In the genomic region with DNA sequence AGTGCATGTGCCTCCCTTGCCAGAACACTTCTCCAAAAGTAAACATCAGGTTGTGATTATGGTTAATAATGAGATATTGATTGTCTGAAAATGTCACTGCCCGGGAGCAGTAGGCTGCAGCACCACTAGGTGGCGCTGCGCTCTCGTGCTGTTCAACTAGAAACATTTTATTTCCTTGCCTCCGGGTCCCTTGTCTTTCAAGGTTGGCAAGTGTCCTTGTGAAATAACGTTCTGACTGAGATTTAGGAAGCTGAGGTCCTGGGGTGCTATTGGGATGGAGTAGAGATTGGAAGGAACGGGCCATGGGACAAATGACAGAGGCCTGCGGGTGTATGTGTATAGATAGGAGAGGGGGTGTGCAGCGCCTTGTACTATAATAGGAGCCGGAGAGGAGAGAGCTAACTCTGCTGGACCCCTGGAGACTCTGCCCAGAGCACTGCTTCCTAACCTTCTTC, we compare ENCODE assay signal across 8 mouse cellular contexts. TPM values are rescaled to one million over a fixed set of nuclear protein-coding genes. Genes with fewer than 3 reads are reported as not detected.
A peak's percentile ranks its signal among the peaks of the same experiment; 100 is the strongest.
DNase-seq lines count a peak whose midpoint lies in the region; ATAC-seq and TF ChIP-seq lines count a peak whose summit lies in the region.

No protein-coding gene starts in this region.

- H3K9ac ChIP-seq in embryonic facial prominence, embryonic 14.5 days (ENCODE audit: low read depth, low read length): 0 out of 2 replicates have a peak overlapping the region, but pooled peaks have one; percentile 34

- intact Hi-C loops in gastrocnemius, postnatal 36 days (cut with DNase I): loop anchor here (2.0 to 5.0 kb wide), 2 partner anchors 66 to 607 kb away; no protein-coding TSS in a partner anchor

- peak overlapping the region; percentile 21; the same call in 1 of the 2 replicates for H3K4me2 ChIP-seq in embryonic facial prominence, embryonic 14.5 days (ENCODE audit: low read depth, low read length)

- ATAC-seq in embryonic facial prominence, embryonic 14.5 days (ENCODE audit: low read depth): no peak
- ATAC-seq in hematopoietic stem cell, adult 5-6 weeks (replicated peaks in 1 of 2; ENCODE audit: insufficient read depth in 1 of 2, low FRiP score in 2 of 2, low TSS enrichment in 1 of 2, low read depth in 1 of 2, poor library complexity in 2 of 2, severe bottlenecking in 2 of 2): peak; percentile 57 to 65; a peak in 1 of 4 replicates
- peak; percentile 66 for ATAC-seq in megakaryocyte, adult 5-6 weeks (ENCODE audit: poor library complexity, severe bottlenecking)

- WGBS in embryonic facial prominence, embryonic 14.5 days: 19% methylated on average over 10 of the region's 10 CpGs

- TF ChIP-seq POLR2A in bone marrow macrophage, adult 2 months (IDR thresholded peaks at IDR 0.05; ENCODE audit: borderline replicate concordance, low read depth, low read length): no peak

- H3K27ac ChIP-seq in bone marrow macrophage, adult 2 months (ENCODE audit: insufficient read depth, low read depth, low read length): no peak overlapping the region
- H3K27ac ChIP-seq in embryonic facial prominence, embryonic 14.5 days (replicated peaks; ENCODE audit: low read depth, low read length): no peak overlapping the region

- peak; percentile 35 to 59 for DNase-seq in gastrocnemius, postnatal 36 days
- no peak for DNase-seq in gastrocnemius, adult 18-20 months (ENCODE audit: low spot score)
- DNase-seq in embryonic facial prominence, embryonic 14.5 days (ENCODE audit: low spot score): peak; percentile 84
- peak; percentile 71 for DNase-seq in layer of hippocampus, adult 9-10 months (ENCODE audit: low spot score)
- peak; percentile 61 for DNase-seq in right cerebral cortex, postnatal 25 days

- H3K36me3 ChIP-seq in embryonic facial prominence, embryonic 14.5 days (ENCODE audit: control insufficient read depth, insufficient read depth, low read length): peaks cover 7% of the 10 kb centered on the region; the same call in 1 of the 2 replicates

- peak; percentile 98 for TF ChIP-seq CTCF in bone marrow macrophage, adult 2 months (IDR thresholded peaks at IDR 0.05; ENCODE audit: low read depth, low read length)

- H3K4me1 ChIP-seq in bone marrow macrophage, adult 2 months (ENCODE audit: control insufficient read depth, insufficient read depth, low read length): peaks cover 3% of the 10 kb centered on the region; the same call in 1 of the 2 replicates
- H3K4me1 ChIP-seq in embryonic facial prominence, embryonic 14.5 days (ENCODE audit: control insufficient read depth, insufficient read depth, low read length): no peaks in the 10 kb centered on the region

- no peak overlapping the region for H3K4me3 ChIP-seq in bone marrow macrophage, adult 2 months (ENCODE audit: insufficient read depth, low read length)
- H3K4me3 ChIP-seq in embryonic facial prominence, embryonic 14.5 days (ENCODE audit: low read depth, low read length): no peak overlapping the region

- no peaks in the 10 kb centered on the region for H3K9me3 ChIP-seq in embryonic facial prominence, embryonic 14.5 days (ENCODE audit: control insufficient read depth, low read length)

- no peaks in the 10 kb centered on the region for H3K27me3 ChIP-seq in embryonic facial prominence, embryonic 14.5 days (replicated peaks; ENCODE audit: control insufficient read depth, insufficient read depth, low read length)

RNA-seq across cellular contexts. Expression of gene Mrps23, which starts 12.1 kb away (rescaled TPM):
- 100 to 1,000 TPM; 123 to 140 TPM for total RNA-seq in gastrocnemius, postnatal 36 days (2021)
- total RNA-seq in gastrocnemius, adult 18-20 months (2021): 100 to 1,000 TPM; 147 to 169 TPM
- polyA plus RNA-seq in bone marrow macrophage, adult 2 months (2012; ENCODE audit: insufficient read depth, insufficient read length, missing spikeins): 60.4 and 67.9 TPM in 2 replicates
- 55.6 and 59.4 TPM in 2 replicates for polyA plus RNA-seq in embryonic facial prominence, embryonic 14.5 days (2014; fragmentation: Nextera tagmentation; extraction: Ambion mirVana)
- total RNA-seq in hematopoietic stem cell, adult 5-6 weeks (2017): 65.5 and 71.2 TPM in 2 replicates
- total RNA-seq in megakaryocyte, adult 5-6 weeks (2015): 59.0 and 62.2 TPM in 2 replicates
- 39.4 and 73.3 TPM in 2 replicates for total RNA-seq in megakaryocyte, adult 5-6 weeks (2017)
